Mouse (Mus musculus) spleen, postnatal 36 days (tissue): ENCODE measurements around the gene 4930518I15Rik.
A peak's percentile ranks its signal among the peaks of the same experiment; 100 is the strongest.
"Not testable (repeated sequence)": the region's sequence is repeated elsewhere in the genome, so short reads cannot be mapped to it uniquely, and the experiment has no call there.

Source experiments
- DNase-seq, 2 experiments: peaks; one replicate each; pipeline ENCODE4 v3.0.0; 2022; ENCODE audit warnings: low spot score in 2 of 2, mixed read lengths in 1 of 2

The 4930518I15Rik gene

GRCm38 (mm10) chr2:156843331-156843730 is 14.4 kb downstream of the 4930518I15Rik start:
- DNase-seq = no peak

GRCm38 (mm10) chr2:156842711-156843110 is 15.0 kb downstream of the 4930518I15Rik start:
- no peak for DNase-seq

- DNase-seq = peak; percentile 35 to 45
Observed at GRCm38 (mm10) chr2:156841841-156842706, 15.7 kb downstream of the 4930518I15Rik start.

- DNase-seq = peak; percentile 33 to 43
Observed at GRCm38 (mm10) chr2:156841028-156841840, 16.5 kb downstream of the 4930518I15Rik start.

GRCm38 (mm10) chr2:156840301-156841027 is 17.3 kb downstream of the 4930518I15Rik start:
- peak; percentile 9 to 16 for DNase-seq

- peak; percentile 77 to 78 for DNase-seq
Observed at GRCm38 (mm10) chr2:156839319-156840191, 18.2 kb downstream of the 4930518I15Rik start, which contains the start of gene Tgif2. Gene Tgif2 (plus strand): TSS chr2:156840007.

GRCm38 (mm10) chr2:156838839-156839238 is 18.9 kb downstream of the 4930518I15Rik start:
- DNase-seq = no peak

GRCm38 (mm10) chr2:156834336-156834735 is 23.4 kb downstream of the 4930518I15Rik start:
- no peak for DNase-seq

- not testable (repeated sequence) for DNase-seq
Observed at GRCm38 (mm10) chr2:156825128-156825527, 32.6 kb downstream of the 4930518I15Rik start.

- DNase-seq = no peak
Observed at GRCm38 (mm10) chr2:156816116-156816515, 41.6 kb downstream of the 4930518I15Rik start.

- DNase-seq = no peak
Observed at GRCm38 (mm10) chr2:156815412-156815811, 42.3 kb downstream of the 4930518I15Rik start.

- no peak for DNase-seq
Observed at GRCm38 (mm10) chr2:156814893-156815292, 42.9 kb downstream of the 4930518I15Rik start.

- DNase-seq = no peak
Observed at GRCm38 (mm10) chr2:156814344-156814801, 43.4 kb downstream of the 4930518I15Rik start.

- DNase-seq = no peak
Observed at GRCm38 (mm10) chr2:156811556-156811955, 46.2 kb downstream of the 4930518I15Rik start.

- no peak for DNase-seq
Observed at GRCm38 (mm10) chr2:156810716-156811115, 47.0 kb downstream of the 4930518I15Rik start.

- peak; percentile 18 to 19 for DNase-seq
Observed at GRCm38 (mm10) chr2:156809579-156809978, 48.2 kb downstream of the 4930518I15Rik start.

GRCm38 (mm10) chr2:156806886-156807285 is 50.9 kb downstream of the 4930518I15Rik start:
- no peak for DNase-seq
